Mouse (Mus musculus): Measurements from ENCODE around the gene Dnajc17. TPM values are rescaled to one million over a fixed set of nuclear protein-coding genes. Genes with fewer than 3 reads are reported as not detected.

The Dnajc17 gene
- polyA plus RNA-seq, 1 experiment from 2014 or later = 22.3 TPM

DNA sequence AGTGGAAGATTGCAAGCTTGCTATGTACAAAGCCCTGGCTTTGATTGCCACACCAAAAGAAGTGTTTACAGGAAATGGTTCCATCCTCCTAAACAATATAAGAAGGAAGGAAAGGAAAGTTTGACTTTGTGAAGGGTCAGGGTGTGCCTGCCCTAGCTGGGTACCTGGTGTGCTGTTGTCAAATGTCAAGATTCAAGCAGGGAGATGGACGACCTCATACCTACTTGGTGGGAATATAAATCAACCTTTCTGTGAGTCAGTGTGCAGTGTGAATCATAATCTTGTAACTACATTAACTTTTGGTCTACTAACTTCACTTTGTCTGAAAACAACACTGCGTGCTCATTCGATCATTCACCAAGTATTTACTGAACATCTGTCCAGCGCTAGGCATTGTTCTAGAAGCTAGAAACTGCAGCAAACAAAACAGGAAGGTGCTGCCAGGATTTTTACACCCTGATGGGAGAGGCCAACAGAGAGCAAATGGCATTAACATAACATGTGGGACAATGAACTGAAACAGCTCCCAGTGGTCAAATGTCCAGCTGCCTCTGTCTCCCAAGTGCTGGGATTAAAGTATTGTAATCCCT is 4.6 kb downstream of the Dnajc17 start:
- H3K36me3 ChIP-seq (ENCODE audit: control insufficient read depth, insufficient read depth, low read length) = no peaks in the 10 kb centered on the region
- H3K9ac ChIP-seq (ENCODE audit: low read length) = no peak overlapping the region
- H3K27me3 ChIP-seq (ENCODE audit: control insufficient read depth, insufficient read depth, low read depth, low read length) = no peaks in the 10 kb centered on the region
- no peak for ATAC-seq (ENCODE audit: low read depth)
- H3K4me3 ChIP-seq (ENCODE audit: low read length) = no peak overlapping the region
- no peaks in the 10 kb centered on the region for H3K9me3 ChIP-seq (ENCODE audit: control insufficient read depth, low read length)
- WGBS = 59% methylated on average over 4 of the region's 4 CpGs
- peaks cover 14% of the 10 kb centered on the region for H3K4me1 ChIP-seq (replicated peaks; ENCODE audit: control insufficient read depth, insufficient read depth, low read length)
- peak overlapping the region; percentile 11; the same call in 1 of the 2 replicates for H3K27ac ChIP-seq (ENCODE audit: low read length)
- no peak overlapping the region for H3K4me2 ChIP-seq (ENCODE audit: low read depth, low read length)

DNA sequence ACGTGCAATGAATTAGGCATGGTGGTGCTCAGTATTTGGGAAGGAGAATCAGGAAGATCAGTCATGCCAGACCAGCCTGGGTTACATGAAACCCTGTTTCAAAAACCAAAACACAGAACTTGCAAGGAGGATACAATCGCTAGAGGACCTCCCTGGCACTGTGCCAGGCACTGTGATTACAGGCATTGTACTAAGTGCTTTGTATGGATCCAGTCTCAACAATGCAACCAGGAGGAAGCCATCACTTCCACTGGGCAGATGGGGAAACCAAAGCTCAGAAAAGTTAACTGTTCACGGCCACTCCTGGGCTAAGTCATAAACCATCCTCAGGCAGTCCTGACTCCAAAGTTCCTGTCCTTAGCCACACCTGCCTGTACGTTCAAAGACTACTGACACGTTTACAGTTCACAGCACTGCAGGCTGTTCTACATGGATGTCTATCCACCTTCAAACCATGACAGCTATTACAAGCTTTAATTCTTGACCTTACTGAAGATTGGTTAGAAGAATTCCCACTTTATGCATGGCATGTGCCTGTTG is 5.6 kb downstream of the Dnajc17 start:
- Histone ChIP-seq H3K4me2 (ENCODE audit: low read depth, low read length) (no peak overlapping the region), H3K27ac (ENCODE audit: low read length) (0 out of 2 replicates have a peak overlapping the region, but pooled peaks have one; percentile 34), H3K27me3 (ENCODE audit: control insufficient read depth, insufficient read depth, low read depth, low read length) (no peaks in the 10 kb centered on the region), H3K9me3 (ENCODE audit: control insufficient read depth, low read length) (no peaks in the 10 kb centered on the region), H3K4me1 (replicated peaks; ENCODE audit: control insufficient read depth, insufficient read depth, low read length) (peaks cover 14% of the 10 kb centered on the region), H3K36me3 (ENCODE audit: control insufficient read depth, insufficient read depth, low read length) (no peaks in the 10 kb centered on the region), H3K9ac (ENCODE audit: low read length) (no peak overlapping the region), H3K4me3 (ENCODE audit: low read length) (no peak overlapping the region)
- 37% methylated on average over 5 of the region's 5 CpGs for WGBS
- 0 out of 2 replicates have a peak, but pooled peaks have one; percentile 40 for ATAC-seq (ENCODE audit: low read depth)

DNA sequence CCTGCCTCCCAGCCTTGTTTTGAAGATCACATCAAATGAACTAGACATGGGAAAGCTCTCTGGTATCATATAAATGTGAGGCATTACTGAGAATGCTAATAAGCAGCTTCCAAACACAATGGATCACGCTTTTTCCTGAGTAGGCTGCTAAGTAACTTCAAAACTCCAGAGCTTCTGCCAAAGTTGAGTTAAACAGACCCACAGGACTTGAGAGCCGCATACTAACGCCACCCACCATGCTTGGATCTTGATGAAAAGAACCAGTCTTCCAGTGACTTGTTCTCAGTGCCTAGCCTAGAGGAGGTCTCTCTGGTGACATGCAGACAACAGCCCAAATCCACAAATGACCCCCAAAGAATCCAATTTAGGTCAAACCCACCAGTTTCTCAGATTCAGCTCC is 9.7 kb downstream of the Dnajc17 start:
- H3K36me3 ChIP-seq (ENCODE audit: control insufficient read depth, insufficient read depth, low read length) = no peaks in the 10 kb centered on the region
- no peaks in the 10 kb centered on the region for H3K27me3 ChIP-seq (ENCODE audit: control insufficient read depth, insufficient read depth, low read depth, low read length)
- peaks cover 11% of the 10 kb centered on the region for H3K4me1 ChIP-seq (replicated peaks; ENCODE audit: control insufficient read depth, insufficient read depth, low read length)
- no peak overlapping the region for H3K4me2 ChIP-seq (ENCODE audit: low read depth, low read length)
- H3K9ac ChIP-seq (ENCODE audit: low read length) = no peak overlapping the region
- no peak for ATAC-seq (ENCODE audit: low read depth)
- H3K9me3 ChIP-seq (ENCODE audit: control insufficient read depth, low read length) = no peaks in the 10 kb centered on the region
- H3K27ac ChIP-seq (ENCODE audit: low read length) = no peak overlapping the region
- 63% methylated on average over 3 of the region's 3 CpGs for WGBS
- H3K4me3 ChIP-seq (ENCODE audit: low read length) = no peak overlapping the region

DNA sequence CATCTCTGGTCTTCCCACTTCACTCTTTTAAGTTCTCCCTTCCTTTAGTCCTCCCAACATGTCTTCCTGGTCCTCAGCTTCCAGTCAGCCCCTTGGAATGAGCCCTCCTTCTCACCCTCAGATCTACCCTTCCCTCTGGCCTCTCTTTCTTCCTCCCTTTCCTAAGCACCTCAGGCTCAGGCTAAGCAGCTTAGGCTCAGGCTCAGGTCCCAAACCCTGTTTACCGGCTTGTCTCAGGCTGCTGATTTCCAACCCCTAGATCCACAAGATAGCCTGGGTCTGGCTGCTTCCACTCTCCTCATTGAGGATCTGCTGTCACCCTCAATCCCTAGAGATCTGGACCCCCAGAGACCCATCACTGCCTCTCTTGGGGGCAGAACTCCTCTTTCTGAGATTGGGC is 10.5 kb downstream of the Dnajc17 start:
- WGBS = 39% methylated on average over 1 of the region's 1 CpGs
- Histone ChIP-seq H3K36me3 (ENCODE audit: control insufficient read depth, insufficient read depth, low read length) (no peaks in the 10 kb centered on the region), H3K4me1 (replicated peaks; ENCODE audit: control insufficient read depth, insufficient read depth, low read length) (peaks cover 6% of the 10 kb centered on the region), H3K27me3 (ENCODE audit: control insufficient read depth, insufficient read depth, low read depth, low read length) (no peaks in the 10 kb centered on the region), H3K27ac (ENCODE audit: low read length) (no peak overlapping the region), H3K9me3 (ENCODE audit: control insufficient read depth, low read length) (no peaks in the 10 kb centered on the region), H3K9ac (ENCODE audit: low read length) (no peak overlapping the region), H3K4me3 (ENCODE audit: low read length) (no peak overlapping the region), H3K4me2 (ENCODE audit: low read depth, low read length) (no peak overlapping the region)
- ATAC-seq (ENCODE audit: low read depth) = no peak

DNA sequence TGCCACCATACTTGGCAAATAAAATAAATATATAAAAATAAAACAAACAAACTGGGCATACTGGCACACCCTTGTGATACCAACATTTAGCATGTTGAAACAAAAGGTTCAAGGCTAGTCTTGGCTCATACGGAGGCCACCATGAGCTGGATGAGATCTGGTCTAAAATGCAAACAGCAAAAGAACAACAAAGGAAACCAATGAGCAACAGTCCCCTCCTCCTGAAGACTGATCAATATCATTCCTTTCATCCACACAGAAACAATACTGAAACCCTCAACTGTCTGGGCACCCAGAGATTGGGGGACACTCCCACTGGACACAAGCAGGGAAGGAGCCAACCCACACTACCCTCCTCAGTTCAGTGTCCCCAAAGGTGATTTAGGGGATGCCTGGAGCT is 11.1 kb downstream of the Dnajc17 start:
- ATAC-seq (ENCODE audit: low read depth) = no peak

DNA sequence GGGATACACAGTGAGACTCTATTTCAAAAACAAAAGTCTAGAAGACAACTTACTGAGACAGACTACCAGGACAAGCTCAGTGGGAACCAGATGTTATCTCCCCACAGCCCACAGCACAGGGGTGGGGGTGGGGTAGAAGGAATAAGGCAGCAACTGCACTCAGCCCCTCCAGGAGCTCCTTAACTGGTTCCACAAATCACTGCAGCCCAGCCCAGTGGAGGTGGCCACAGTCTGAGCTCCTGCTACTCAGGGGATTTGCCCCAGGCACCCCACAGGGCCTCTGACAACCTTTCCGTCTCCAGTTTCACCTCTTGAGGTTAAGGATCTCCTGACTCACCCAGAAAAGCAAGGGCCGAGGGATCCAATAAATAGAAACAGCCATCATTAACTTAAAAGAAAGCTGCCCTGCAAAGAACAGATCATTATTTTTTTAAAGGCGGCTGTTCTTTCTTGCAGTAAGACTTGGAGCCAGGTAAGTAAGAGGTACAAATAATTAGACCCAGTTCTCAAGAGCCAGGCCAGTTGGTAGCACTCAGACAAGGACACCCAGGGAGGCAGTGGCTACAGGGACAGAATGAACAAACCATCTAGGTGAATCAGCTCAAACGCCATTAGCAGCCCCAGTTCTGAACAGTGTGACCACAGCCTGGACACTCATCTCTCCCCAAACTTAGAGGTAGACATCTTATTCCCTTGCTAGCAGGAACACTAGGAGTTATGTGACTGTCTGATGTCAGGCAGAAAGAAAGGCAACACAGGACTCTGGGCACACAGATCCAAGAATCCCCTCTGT is 12.1 kb downstream of the Dnajc17 start:
- Histone ChIP-seq H3K4me3 (ENCODE audit: low read length) (no peak overlapping the region), H3K9ac (ENCODE audit: low read length) (no peak overlapping the region), H3K9me3 (ENCODE audit: control insufficient read depth, low read length) (no peaks in the 10 kb centered on the region), H3K27ac (ENCODE audit: low read length) (no peak overlapping the region), H3K4me2 (ENCODE audit: low read depth, low read length) (no peak overlapping the region), H3K27me3 (ENCODE audit: control insufficient read depth, insufficient read depth, low read depth, low read length) (no peaks in the 10 kb centered on the region), H3K36me3 (ENCODE audit: control insufficient read depth, insufficient read depth, low read length) (no peaks in the 10 kb centered on the region), H3K4me1 (replicated peaks; ENCODE audit: control insufficient read depth, insufficient read depth, low read length) (no peaks in the 10 kb centered on the region; the same call in 1 of the 2 replicates)
- 0 out of 2 replicates have a peak, but pooled peaks have one; percentile 31 for ATAC-seq (ENCODE audit: low read depth)
- 41% methylated on average over 4 of the region's 4 CpGs for WGBS

More for the DNA sequence above, 11.1 kb downstream of the Dnajc17 start:
- no peaks in the 10 kb centered on the region for H3K27me3 ChIP-seq (ENCODE audit: control insufficient read depth, insufficient read depth, low read depth, low read length)
- 63% methylated on average over 1 of the region's 1 CpGs for WGBS
- H3K4me2 ChIP-seq (ENCODE audit: low read depth, low read length) = no peak overlapping the region
- no peaks in the 10 kb centered on the region for H3K36me3 ChIP-seq (ENCODE audit: control insufficient read depth, insufficient read depth, low read length)
- H3K4me1 ChIP-seq (replicated peaks; ENCODE audit: control insufficient read depth, insufficient read depth, low read length) = peaks cover under 1% of the 10 kb centered on the region
- H3K9me3 ChIP-seq (ENCODE audit: control insufficient read depth, low read length) = no peaks in the 10 kb centered on the region
- no peak overlapping the region for H3K4me3 ChIP-seq (ENCODE audit: low read length)
- H3K27ac ChIP-seq (ENCODE audit: low read length) = no peak overlapping the region
- H3K9ac ChIP-seq (ENCODE audit: low read length) = no peak overlapping the region

DNA sequence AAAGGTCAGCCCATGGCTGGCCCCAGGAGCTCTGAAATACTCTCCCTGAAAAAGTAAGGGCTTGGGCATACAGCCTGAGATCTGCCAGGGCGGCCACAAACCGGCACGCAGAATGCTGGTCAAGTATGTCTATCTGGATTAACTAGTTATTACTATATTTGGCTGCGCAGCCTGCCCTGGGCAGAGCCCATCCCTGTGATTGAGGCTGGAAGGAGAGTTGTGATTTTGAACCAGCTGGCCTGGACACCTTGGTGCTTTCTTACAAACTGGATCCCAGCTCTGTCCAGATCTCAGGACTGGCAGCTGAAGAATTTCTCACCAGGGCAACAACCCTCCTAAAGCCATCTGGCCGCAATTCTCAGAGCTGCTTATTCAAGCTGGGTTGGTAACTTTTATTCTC is 14.5 kb downstream of the Dnajc17 start:
- Histone ChIP-seq H3K36me3 (ENCODE audit: control insufficient read depth, insufficient read depth, low read length) (no peaks in the 10 kb centered on the region), H3K27ac (ENCODE audit: low read length) (no peak overlapping the region), H3K4me2 (ENCODE audit: low read depth, low read length) (no peak overlapping the region), H3K27me3 (ENCODE audit: control insufficient read depth, insufficient read depth, low read depth, low read length) (no peaks in the 10 kb centered on the region), H3K4me3 (ENCODE audit: low read length) (no peak overlapping the region), H3K9me3 (ENCODE audit: control insufficient read depth, low read length) (no peaks in the 10 kb centered on the region), H3K9ac (ENCODE audit: low read length) (no peak overlapping the region), H3K4me1 (replicated peaks; ENCODE audit: control insufficient read depth, insufficient read depth, low read length) (peaks cover 2% of the 10 kb centered on the region)
- ATAC-seq (ENCODE audit: low read depth) = no peak
- whole genome bisulfite sequencing = 91% methylated on average over 5 of the region's 5 CpGs

DNA sequence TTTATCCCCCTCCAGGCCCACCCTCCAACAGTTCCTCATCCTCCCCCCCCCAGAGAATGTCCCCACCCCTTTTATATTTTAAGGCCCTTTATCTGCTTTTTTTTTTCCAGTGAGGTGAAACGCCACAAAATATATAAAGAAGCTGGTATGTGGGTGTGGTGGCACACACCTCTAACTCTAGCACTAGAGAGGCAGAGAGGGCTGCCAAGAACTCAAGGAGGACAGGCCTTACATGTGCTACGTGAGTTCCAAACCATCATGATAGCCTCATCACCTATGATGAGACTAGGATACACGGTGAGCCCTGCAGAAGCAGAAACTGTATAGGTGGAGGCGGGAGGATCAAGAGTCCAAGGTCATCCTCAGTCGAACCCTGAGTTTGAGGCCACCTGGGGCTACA is 17.6 kb downstream of the Dnajc17 start:
- no peak overlapping the region for H3K9ac ChIP-seq (ENCODE audit: low read length)
- ATAC-seq (ENCODE audit: low read depth) = peak; percentile 65; the same call in 1 of the 2 replicates
- 67% methylated on average over 5 of the region's 5 CpGs for WGBS
- no peaks in the 10 kb centered on the region for H3K9me3 ChIP-seq (ENCODE audit: control insufficient read depth, low read length)
- no peak overlapping the region for H3K4me2 ChIP-seq (ENCODE audit: low read depth, low read length)
- no peaks in the 10 kb centered on the region for H3K27me3 ChIP-seq (ENCODE audit: control insufficient read depth, insufficient read depth, low read depth, low read length)
- no peaks in the 10 kb centered on the region for H3K36me3 ChIP-seq (ENCODE audit: control insufficient read depth, insufficient read depth, low read length)
- no peak overlapping the region for H3K4me3 ChIP-seq (ENCODE audit: low read length)
- H3K27ac ChIP-seq (ENCODE audit: low read length) = peak overlapping the region; percentile 39
- peaks cover 3% of the 10 kb centered on the region for H3K4me1 ChIP-seq (replicated peaks; ENCODE audit: control insufficient read depth, insufficient read depth, low read length)

DNA sequence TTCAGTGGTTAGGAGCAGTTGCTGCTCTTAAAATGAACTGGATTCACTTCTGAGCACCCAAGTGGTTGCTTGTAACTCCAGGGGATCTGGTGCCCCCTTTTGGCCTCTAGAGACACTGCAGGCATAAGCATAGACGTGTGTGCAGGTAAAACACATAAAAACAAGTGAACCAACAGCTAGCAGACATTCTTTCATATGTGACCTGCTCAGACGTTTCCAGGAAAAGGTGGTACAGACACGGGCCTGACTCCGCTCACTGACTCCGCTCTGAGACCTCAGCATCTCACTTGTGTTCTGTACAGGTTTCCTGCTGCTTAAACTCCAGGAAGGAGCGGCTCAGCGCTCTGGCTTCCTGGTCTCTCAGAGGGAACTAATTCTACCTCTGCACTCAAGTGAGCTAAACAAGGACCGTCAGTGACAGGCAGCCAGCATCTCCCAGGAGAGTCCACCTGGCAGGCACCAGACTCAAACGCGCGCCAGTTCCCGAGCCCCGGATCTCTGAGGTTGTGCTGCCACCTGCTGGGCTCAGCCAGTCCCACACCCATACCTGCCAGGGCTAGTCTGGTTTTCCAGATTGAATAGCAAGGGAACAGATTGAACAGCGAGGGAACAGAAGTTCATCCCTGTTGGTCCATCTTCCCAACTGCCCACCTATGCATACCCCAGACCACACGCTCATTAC is 19.4 kb downstream of the Dnajc17 start:
- H3K9me3 ChIP-seq (ENCODE audit: control insufficient read depth, low read length) = no peaks in the 10 kb centered on the region
- 6% methylated on average over 15 of the region's 15 CpGs for WGBS
- ATAC-seq (ENCODE audit: low read depth) = peak; percentile 85
- no peak overlapping the region for H3K27ac ChIP-seq (ENCODE audit: low read length)
- no peaks in the 10 kb centered on the region for H3K36me3 ChIP-seq (ENCODE audit: control insufficient read depth, insufficient read depth, low read length)
- H3K4me1 ChIP-seq (replicated peaks; ENCODE audit: control insufficient read depth, insufficient read depth, low read length) = peaks cover 3% of the 10 kb centered on the region
- H3K4me3 ChIP-seq (ENCODE audit: low read length) = peak overlapping the region; percentile 41
- no peaks in the 10 kb centered on the region for H3K27me3 ChIP-seq (ENCODE audit: control insufficient read depth, insufficient read depth, low read depth, low read length)
- H3K9ac ChIP-seq (ENCODE audit: low read length) = peak overlapping the region; percentile 12; the same call in 1 of the 2 replicates
- peak overlapping the region; percentile 64 for H3K4me2 ChIP-seq (ENCODE audit: low read depth, low read length)

Data from lung, embryonic 16.5 days (tissue).